Mouse (Mus musculus) intestine, embryonic 14.5 days (tissue): Measurements from ENCODE around the gene Nup85. TPM values are rescaled to one million over a fixed set of nuclear protein-coding genes. Genes with fewer than 3 reads are reported as not detected.

Experiments used
- ATAC-seq: fragments of 200-750 bp; cut with Nextera tagmentation; replicated peaks from 2 replicates; pipeline ENCODE4 v1.8.0; 2017; ENCODE audit warnings: low read depth, moderate number of reproducible peaks, moderate TSS enrichment, moderate library complexity; ENCODE audit not compliant: low FRiP score, low TSS enrichment
- DNase-seq: peaks from one replicate; pipeline ENCODE4 v3.0.0-alpha.2; 2018; ENCODE audit warnings: low spot score
- H3K27ac ChIP-seq: fragments of 300-500 bp; sonication (generic); 2 replicates; pipeline ENCODE4 v1.5.1; 2014; ENCODE audit warnings: low read depth, mild to moderate bottlenecking, control low read depth
- H3K27me3 ChIP-seq: fragments of 300-500 bp; sonication (generic); replicated peaks from 2 replicates; pipeline ENCODE4 v1.6.1; 2014; ENCODE audit warnings: low read length, control low read depth; ENCODE audit not compliant: control insufficient read depth, insufficient read depth
- H3K36me3 ChIP-seq: fragments of 300-500 bp; sonication (generic); 2 replicates; pipeline ENCODE4 v1.6.1; 2014; ENCODE audit warnings: low read length, control low read depth; ENCODE audit not compliant: control insufficient read depth, insufficient read depth
- H3K4me1 ChIP-seq: fragments of 300-500 bp; sonication (generic); replicated peaks from 2 replicates; pipeline ENCODE4 v1.6.1; 2014; ENCODE audit warnings: low read length, control low read depth, mixed read lengths; ENCODE audit not compliant: control insufficient read depth, insufficient read depth
- H3K4me2 ChIP-seq: fragments of 300-500 bp; sonication (generic); 2 replicates; pipeline ENCODE4 v1.6.1; 2014; ENCODE audit warnings: low read length
- H3K4me3 ChIP-seq: fragments of 300-500 bp; sonication (generic); 2 replicates; pipeline ENCODE4 v1.5.1; 2014; ENCODE audit warnings: low read depth, low read length, control low read depth, mixed read lengths
- H3K9ac ChIP-seq: fragments of 300-500 bp; sonication (generic); 2 replicates; pipeline ENCODE4 v1.6.1; 2014; ENCODE audit warnings: mild to moderate bottlenecking, low read length
- H3K9me3 ChIP-seq: fragments of 300-500 bp; sonication (generic); 2 replicates; pipeline ENCODE4 v1.6.1; 2016; ENCODE audit warnings: low read length, control low read depth; ENCODE audit not compliant: control insufficient read depth
- WGBS: fragments of 180-500 bp; shearing (Covaris S2); extraction: QIAGEN DNeasy Blood & Tissue Kit; methylation state at CpG from one replicate; pipeline ENCODE4 v1.1.7; 2014; 5-methylcytosine and 5-hydroxymethylcytosine counted together
- polyA plus RNA-seq: library from polyadenylated mRNA; unstranded; fragments of >200 nt; fragmentation: Nextera tagmentation; extraction: Ambion mirVana; gene quantifications from 2 replicates; pipeline ENCODE4 v1.2.1, GENCODE M21; 2014

The Nup85 gene
- polyA plus RNA-seq, 1 experiment from 2014 or later: 192 TPM

DNA sequence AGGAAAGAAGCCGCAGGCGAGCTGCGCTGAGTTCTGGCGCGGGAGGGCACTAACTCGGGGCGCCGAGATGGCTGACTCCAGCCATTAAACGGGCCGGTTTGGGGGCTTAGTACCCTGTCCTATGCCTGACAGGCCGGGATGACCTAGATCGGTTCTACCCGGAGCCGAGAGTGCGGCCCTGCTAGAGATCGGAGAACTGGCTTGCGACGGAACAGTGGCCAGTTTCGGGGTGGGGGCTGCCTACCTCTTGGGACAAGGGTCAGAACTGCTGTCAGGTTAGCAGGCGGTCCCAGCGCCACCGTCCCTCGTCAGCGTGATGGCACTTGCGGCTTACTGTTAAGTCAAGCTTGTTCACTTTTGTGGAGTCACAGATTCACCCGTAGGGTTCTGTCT, 40.1 kb downstream of the Nup85 start:
- peak overlapping the region; percentile 98 for H3K4me2 ChIP-seq
- peaks cover 42% of the 10 kb centered on the region for H3K36me3 ChIP-seq
- no peaks in the 10 kb centered on the region for H3K27me3 ChIP-seq
- 0% methylated on average over 26 of the region's 26 CpGs for WGBS
- peak overlapping the region; percentile 98 for H3K4me3 ChIP-seq
- H3K4me1 ChIP-seq: peaks cover 18% of the 10 kb centered on the region
- peak; percentile 18 for ATAC-seq
- H3K9me3 ChIP-seq: no peaks in the 10 kb centered on the region
- DNase-seq: no peak
- H3K27ac ChIP-seq: peak overlapping the region; percentile 95
- peak overlapping the region; percentile 96 for H3K9ac ChIP-seq

DNA sequence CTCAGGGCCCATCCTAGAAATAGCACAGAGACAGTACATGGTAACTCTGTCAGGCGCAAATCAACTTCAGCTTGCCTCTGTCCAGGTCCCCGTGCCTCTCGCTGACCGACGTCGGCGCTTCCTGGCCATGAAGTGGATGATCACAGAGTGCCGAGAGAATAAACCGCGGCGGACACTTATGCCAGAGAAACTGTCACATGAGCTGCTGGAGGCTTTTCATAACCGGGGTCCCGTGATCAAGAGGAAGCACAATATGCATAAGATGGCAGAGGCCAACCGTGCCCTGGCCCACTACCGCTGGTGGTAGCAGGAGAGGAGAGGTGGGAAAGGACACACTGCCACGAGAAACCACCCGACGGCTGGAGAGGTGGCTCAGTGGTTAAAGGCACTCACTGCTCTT, 42.5 kb downstream of the Nup85 start:
- no peak for ATAC-seq
- no peak overlapping the region for H3K4me2 ChIP-seq
- H3K9me3 ChIP-seq: no peaks in the 10 kb centered on the region
- H3K27me3 ChIP-seq: no peaks in the 10 kb centered on the region
- no peak for DNase-seq
- 94% methylated on average over 18 of the region's 18 CpGs for WGBS
- peaks cover 50% of the 10 kb centered on the region for H3K36me3 ChIP-seq
- H3K27ac ChIP-seq: no peak overlapping the region
- no peak overlapping the region for H3K4me3 ChIP-seq
- peaks cover 22% of the 10 kb centered on the region for H3K4me1 ChIP-seq
- H3K9ac ChIP-seq: no peak overlapping the region

DNA sequence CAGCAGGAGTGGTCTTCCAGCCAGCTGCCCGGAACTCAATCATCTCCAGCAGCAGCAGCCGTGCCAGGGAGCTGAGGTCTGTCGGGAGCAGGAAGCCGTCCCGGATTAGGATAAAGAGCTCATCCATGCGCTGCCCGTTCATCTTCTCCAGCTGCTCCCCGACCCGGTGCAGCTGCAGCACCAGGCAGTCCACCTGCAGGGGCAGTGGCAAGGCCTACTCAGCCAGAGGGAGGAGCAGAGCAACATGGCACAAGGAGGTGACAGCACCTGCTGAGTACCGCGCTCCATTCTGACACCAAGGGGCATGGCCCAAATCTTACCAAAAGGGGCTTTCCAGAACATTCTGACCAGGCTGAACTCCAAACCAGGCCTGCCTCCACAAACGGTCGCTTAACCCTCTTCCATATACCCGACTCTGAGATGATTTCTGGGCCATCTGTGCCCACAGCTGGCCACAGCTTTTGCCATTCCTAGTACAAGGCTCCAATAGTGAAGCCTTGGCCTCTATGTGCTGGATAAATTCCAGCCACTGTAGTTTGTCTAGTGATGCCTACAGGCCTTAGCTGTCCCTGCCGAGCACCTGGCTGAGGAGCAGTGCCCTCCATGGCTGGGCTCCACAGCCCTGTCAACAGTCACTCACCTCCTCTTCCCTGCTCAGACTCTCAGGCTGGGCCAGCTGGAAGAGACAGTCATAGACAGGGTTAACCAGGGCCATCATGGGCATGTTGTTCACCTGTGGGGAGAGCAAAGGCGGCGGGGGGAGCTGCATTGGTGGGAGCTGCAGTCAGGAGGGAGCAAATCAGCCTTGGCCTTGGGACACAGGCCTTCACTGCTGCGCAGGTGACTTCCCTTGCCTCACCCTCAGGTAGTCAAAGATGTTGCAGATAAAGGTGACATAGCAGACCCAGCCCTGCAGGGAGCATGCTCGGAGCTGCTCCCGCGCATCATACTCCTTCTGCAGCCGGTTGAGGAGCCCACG, 44.5 kb downstream of the Nup85 start:
- no peak overlapping the region for H3K4me2 ChIP-seq
- H3K36me3 ChIP-seq: peaks cover 50% of the 10 kb centered on the region
- WGBS: 77% methylated on average over 23 of the region's 23 CpGs
- no peak for ATAC-seq
- no peaks in the 10 kb centered on the region for H3K27me3 ChIP-seq
- H3K4me3 ChIP-seq: no peak overlapping the region
- H3K4me1 ChIP-seq: peaks cover 21% of the 10 kb centered on the region
- no peak for DNase-seq
- no peaks in the 10 kb centered on the region for H3K9me3 ChIP-seq
- H3K27ac ChIP-seq: no peak overlapping the region
- no peak overlapping the region for H3K9ac ChIP-seq

DNA sequence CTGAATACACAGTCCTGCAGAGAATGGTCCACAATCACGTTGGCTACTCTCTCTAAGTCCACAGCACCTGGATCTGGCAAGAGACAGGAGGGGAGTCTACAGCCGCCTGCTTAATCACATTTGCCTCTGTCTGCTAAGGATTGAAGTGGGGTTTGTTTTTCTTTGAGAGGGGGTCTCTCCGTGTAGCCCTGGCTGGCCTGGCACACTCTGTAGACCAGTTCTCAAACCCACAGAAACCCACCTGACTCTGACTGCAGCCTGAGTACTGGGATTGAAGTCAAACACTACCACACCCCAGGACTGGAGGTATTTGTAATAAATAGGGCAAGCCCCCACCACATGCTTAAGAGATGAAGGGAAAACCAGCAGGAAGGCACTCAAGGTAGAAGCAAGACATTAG, 45.3 kb downstream of the Nup85 start:
- Histone ChIP-seq H3K4me1 (peaks cover 23% of the 10 kb centered on the region), H3K4me3 (no peak overlapping the region), H3K36me3 (peaks cover 51% of the 10 kb centered on the region), H3K9me3 (no peaks in the 10 kb centered on the region), H3K4me2 (no peak overlapping the region), H3K27ac (no peak overlapping the region), H3K9ac (no peak overlapping the region), H3K27me3 (no peaks in the 10 kb centered on the region)
- ATAC-seq (no peak), DNase-seq (no peak)
- WGBS: 78% methylated on average over 3 of the region's 3 CpGs

DNA sequence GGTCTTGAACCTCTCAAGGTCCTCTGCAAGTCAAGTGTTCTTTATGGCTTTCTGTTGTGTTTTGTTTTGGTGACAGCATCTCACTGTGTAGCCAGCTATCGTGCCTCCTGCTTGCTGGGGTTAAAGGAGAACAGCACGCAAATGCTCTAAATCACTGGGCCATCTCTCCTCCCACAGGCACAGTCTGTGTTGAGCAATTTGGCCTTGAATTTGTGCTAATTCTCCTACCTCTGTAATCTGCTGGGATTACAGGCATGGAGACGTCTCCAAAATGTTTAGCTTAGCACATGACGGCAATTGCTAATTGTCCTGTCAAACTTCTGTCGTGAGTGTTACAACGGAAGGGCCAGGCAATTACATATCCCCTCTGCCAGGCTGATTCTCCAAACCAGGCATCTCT, 46.9 kb downstream of the Nup85 start:
- Histone ChIP-seq H3K4me2 (no peak overlapping the region), H3K36me3 (peaks cover 52% of the 10 kb centered on the region), H3K4me1 (peaks cover 17% of the 10 kb centered on the region), H3K9me3 (no peaks in the 10 kb centered on the region), H3K27me3 (no peaks in the 10 kb centered on the region), H3K9ac (no peak overlapping the region), H3K27ac (no peak overlapping the region), H3K4me3 (0 out of 2 replicates have a peak overlapping the region, but pooled peaks have one; percentile 67)
- no peak for DNase-seq
- WGBS: 61% methylated on average over 6 of the region's 6 CpGs
- ATAC-seq: no peak

DNA sequence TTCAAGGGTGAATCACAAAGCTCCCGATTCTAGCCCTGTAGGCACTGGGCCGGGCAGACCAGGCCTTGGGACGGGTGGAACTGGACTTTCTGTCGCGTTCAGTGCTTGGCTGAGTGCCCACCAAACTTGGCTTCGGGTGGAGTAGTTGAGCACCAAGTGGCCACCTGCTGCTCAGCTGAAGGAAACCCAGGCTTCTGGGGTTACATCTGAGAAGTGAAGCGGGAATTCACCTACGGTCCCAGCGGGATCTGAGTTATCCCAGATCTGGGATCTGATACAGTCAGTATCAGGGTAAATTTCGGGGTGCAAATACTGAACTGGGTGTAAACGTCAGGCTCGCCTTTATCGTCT, 47.8 kb downstream of the Nup85 start:
- DNase-seq: peak; percentile 84
- peak overlapping the region; percentile 71 for H3K4me2 ChIP-seq
- ATAC-seq: peak; percentile 20; the same call in 1 of the 2 replicates
- H3K27ac ChIP-seq: peak overlapping the region; percentile 76
- WGBS: 2% methylated on average over 13 of the region's 13 CpGs
- H3K9ac ChIP-seq: peak overlapping the region; percentile 73
- no peaks in the 10 kb centered on the region for H3K27me3 ChIP-seq
- peaks cover 17% of the 10 kb centered on the region for H3K4me1 ChIP-seq
- H3K9me3 ChIP-seq: no peaks in the 10 kb centered on the region
- peaks cover 44% of the 10 kb centered on the region for H3K36me3 ChIP-seq
- peak overlapping the region; percentile 67 for H3K4me3 ChIP-seq

DNA sequence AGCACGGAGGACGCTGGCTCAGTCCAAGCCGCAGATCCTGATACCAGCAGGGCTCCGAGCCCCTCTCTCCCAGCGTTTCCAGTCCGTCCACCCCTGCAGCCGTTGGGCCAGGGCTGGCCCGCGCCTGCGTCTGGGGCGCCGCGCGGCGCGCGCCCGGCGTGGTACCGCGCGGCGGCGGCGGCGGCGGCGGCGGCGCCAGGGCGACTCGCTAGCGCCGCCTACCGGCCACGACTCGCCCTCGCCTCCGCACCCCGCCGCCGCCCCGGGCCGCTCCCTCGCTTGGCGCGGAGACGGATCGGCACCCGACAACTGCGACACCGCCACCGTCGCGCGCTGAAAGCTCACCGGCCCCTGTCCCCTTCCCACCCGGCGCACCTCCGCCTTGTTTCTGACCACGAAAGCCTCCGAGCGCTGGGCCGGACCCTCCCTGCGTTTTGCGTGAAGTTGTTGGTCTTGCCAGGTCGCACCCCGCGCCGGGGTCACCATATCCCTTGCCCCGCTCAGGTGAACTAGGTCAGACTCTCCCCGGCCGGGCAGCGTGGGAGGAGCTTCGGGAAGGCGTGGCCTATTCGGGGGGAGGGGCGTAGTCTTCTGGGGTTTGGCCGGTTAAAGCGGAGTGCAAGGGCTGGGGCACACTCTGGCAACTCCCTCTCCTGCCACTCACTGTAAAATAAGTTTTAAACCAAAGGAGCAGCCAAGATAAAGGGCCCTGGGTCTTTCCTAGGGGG, 48.3 kb downstream of the Nup85 start, which contains the start of gene Mif4gd:
TSS of gene Mif4gd (minus strand) at position 560 of the 728 bp plus-strand sequence.
- Histone ChIP-seq H3K4me1 (peaks cover 17% of the 10 kb centered on the region), H3K9ac (peak within 1 kb of the TSS; percentile 73), H3K9me3 (no peaks in the 10 kb centered on the region), H3K4me2 (peak within 1 kb of the TSS; percentile 71), H3K36me3 (peaks cover 39% of the 10 kb centered on the region), H3K27me3 (no peaks in the 10 kb centered on the region), H3K27ac (peak within 1 kb of the TSS; percentile 76), H3K4me3 (peak within 1 kb of the TSS; percentile 67)
- under 1% methylated on average over 72 of the region's 80 CpGs for WGBS
- DNase-seq (peak; percentile 97), ATAC-seq (peak; percentile 85)

DNA sequence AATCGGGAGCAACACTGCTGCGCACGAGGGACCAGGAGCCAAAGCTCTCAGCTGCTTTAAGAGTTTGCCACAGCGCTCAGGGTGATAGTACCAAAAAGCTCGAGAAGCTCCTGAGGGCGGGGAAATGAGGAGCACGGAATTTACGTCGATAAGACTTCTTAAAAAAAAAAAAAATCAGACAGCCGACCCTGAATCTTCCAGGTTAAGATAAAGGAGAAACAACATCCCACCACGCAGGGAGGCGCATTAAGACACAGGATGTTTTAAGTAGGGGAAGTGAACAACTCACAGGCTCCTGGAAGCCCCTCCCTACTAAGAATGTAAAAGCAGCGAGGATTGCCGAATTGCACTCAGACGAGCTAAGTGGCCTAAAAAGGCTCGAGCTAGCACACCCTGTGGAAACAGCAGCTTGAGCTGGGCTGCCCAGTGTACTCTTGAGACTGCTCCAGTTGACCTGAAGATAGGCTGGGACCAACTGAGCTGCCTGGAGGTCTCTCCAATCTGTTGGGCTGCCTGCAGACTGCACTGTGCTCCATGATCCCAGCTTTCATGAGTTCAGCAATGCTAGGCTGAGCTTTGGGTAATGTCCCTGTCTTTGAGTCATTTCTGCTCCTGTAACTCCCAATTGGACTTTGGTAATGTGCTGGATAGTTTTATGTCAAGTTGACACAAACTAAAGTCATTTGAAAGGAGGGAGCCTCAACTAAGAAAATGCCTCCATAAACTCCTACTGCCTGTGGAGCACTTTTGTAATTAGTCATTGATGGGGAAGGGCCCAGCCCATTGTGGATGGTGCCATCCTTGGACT, 49.1 kb downstream of the Nup85 start:
- H3K27me3 ChIP-seq: no peaks in the 10 kb centered on the region
- peak; percentile 67 for DNase-seq
- peaks cover 33% of the 10 kb centered on the region for H3K36me3 ChIP-seq
- H3K4me3 ChIP-seq: peak overlapping the region; percentile 67
- WGBS: 1% methylated on average over 16 of the region's 16 CpGs
- H3K4me1 ChIP-seq: peaks cover 17% of the 10 kb centered on the region
- H3K4me2 ChIP-seq: peak overlapping the region; percentile 71
- peak; percentile 14; the same call in 1 of the 2 replicates for ATAC-seq
- no peaks in the 10 kb centered on the region for H3K9me3 ChIP-seq
- peak overlapping the region; percentile 76 for H3K27ac ChIP-seq
- H3K9ac ChIP-seq: peak overlapping the region; percentile 73
